Mouse (Mus musculus): ENCODE results near the gene Gm20388. TPM values are rescaled to one million over a fixed set of nuclear protein-coding genes. Genes with fewer than 3 reads are reported as not detected.
A peak's percentile ranks its signal among the peaks of the same experiment; 100 is the strongest.

Gm20388 gene
- polyA plus RNA-seq, 1 experiment from 2014 or later, result 5.5 TPM

DNA sequence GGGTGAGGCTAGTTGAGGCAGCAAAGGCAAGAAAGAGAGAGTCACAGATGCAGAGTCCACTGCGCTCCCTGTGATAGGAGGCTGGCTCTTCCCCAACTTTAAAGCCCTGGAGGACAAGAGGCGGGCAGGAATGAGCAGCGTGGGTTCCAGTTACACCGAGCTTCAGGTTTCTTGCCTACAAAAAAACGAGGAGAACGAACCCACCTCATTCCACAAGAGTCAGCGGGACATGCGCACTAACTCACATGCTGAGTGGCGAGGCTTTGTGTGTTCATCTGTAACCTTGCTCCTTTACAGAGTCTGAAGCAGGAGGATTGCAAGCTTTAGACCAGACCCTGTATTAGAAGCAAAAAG, 2748.1 kb downstream of the Gm20388 start:
- Histone ChIP-seq H3K27me3 (ENCODE audit: poor library complexity, severe bottlenecking) (peaks cover 7% of the 10 kb centered on the region; the same call in 1 of the 2 replicates), H3K4me3 (no peak overlapping the region), H3K27ac (peak overlapping the region; percentile 67), H3K36me3 (replicated peaks) (no peaks in the 10 kb centered on the region), H3K9me3 (no peaks in the 10 kb centered on the region), H3K4me1 (peaks cover 59% of the 10 kb centered on the region)
- DNase-seq (ENCODE audit: extremely low spot score, low spot score), result no peak
- WGBS, result 64% methylated on average over 9 of the region's 9 CpGs

DNA sequence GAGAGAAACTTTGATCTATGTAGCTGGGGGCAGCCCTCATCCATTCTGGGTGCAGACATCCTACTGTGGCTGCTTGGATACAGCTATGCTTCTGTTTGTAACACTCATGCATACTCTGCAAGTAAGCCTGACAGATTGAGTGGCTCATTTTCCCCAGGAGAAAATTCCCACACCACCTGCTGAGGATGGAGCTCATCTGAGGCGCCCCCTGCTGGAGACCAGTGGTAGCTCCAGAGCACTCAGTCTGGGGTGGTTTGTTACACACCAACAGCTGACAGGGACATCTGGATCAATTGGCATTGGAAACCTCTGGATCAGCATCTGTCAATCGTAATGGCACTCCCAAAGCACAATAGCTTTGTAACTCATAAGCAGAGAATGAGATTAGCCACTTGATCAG, 2749.4 kb downstream of the Gm20388 start:
- H3K27ac ChIP-seq, result no peak overlapping the region
- H3K4me3 ChIP-seq, result no peak overlapping the region
- H3K36me3 ChIP-seq (replicated peaks), result no peaks in the 10 kb centered on the region
- H3K27me3 ChIP-seq (ENCODE audit: poor library complexity, severe bottlenecking), result peaks cover 18% of the 10 kb centered on the region; the same call in 1 of the 2 replicates
- WGBS, result 75% methylated on average over 2 of the region's 2 CpGs
- H3K4me1 ChIP-seq, result peaks cover 66% of the 10 kb centered on the region
- no peak for DNase-seq (ENCODE audit: extremely low spot score, low spot score)
- H3K9me3 ChIP-seq, result no peaks in the 10 kb centered on the region

DNA sequence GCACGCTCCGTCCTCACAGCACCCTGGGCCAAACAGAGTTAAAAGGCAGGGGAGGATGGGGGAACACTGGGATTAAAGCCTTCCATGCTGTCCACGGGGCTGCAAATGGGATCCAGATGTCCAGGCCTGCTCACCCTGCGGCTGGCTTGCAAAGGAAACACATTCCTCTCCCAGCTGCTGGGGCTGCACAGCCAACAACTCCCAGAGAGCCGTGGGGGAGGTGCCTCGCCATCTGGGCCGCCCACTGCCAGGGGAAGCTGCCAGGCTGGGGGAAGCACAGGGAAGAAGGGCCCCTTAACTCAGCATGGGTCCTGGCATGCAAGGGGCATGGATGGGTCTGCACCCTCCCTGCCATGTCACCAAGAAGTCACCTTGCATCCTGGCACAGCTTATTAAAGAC, 2750.5 kb downstream of the Gm20388 start:
- DNase-seq (ENCODE audit: extremely low spot score, low spot score), result peak; percentile 58
- H3K36me3 ChIP-seq (replicated peaks), result no peaks in the 10 kb centered on the region
- peak overlapping the region; percentile 36; the same call in 1 of the 2 replicates for H3K27ac ChIP-seq
- WGBS, result 55% methylated on average over 7 of the region's 7 CpGs
- H3K4me1 ChIP-seq, result peaks cover 78% of the 10 kb centered on the region
- H3K27me3 ChIP-seq (ENCODE audit: poor library complexity, severe bottlenecking), result peaks cover 25% of the 10 kb centered on the region
- H3K4me3 ChIP-seq, result no peak overlapping the region
- H3K9me3 ChIP-seq, result no peaks in the 10 kb centered on the region

DNA sequence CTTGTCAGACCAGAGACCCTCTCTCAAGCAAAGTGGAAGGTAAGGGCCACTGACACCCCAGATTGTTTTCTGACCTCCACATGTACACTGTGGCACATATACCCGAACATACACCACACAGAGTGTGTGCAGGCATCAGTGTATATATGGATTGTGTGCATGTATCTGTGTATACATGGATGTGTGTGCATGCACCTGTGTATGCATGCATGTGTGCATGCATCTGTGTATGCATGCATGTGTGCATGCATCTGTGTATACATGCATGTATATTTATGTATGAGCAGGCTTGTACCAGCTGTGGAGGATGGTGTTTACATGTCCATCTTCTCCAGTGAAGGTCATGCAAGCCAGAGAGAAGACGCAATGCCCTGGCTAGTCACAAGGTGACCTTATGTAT, 2751.3 kb downstream of the Gm20388 start:
- Histone ChIP-seq H3K27me3 (ENCODE audit: poor library complexity, severe bottlenecking) (peaks cover 32% of the 10 kb centered on the region), H3K4me1 (peaks cover 85% of the 10 kb centered on the region), H3K4me3 (no peak overlapping the region), H3K36me3 (replicated peaks) (no peaks in the 10 kb centered on the region), H3K9me3 (no peaks in the 10 kb centered on the region), H3K27ac (no peak overlapping the region)
- 84% methylated on average over 2 of the region's 2 CpGs for WGBS
- DNase-seq (ENCODE audit: extremely low spot score, low spot score), result no peak

DNA sequence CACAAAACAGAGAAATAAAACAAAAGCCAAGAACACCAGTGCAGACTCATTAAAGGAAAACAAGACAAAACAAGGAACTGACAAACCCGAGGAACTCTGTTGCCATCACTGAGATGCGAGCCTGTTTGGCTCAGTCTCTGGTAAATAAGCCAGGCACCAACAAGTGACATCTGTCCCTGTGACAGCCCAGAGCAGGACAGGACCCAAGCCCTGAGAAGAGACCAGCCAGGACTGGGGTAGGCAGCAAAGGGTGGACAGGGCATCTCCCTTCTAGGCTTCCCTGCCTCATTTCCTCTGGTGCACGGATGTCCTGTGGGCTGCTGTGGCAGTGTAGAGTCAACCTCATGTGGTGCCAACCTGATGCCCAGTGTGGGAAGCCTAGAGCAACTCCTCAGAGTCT, 2752.5 kb downstream of the Gm20388 start:
- Histone ChIP-seq H3K27ac (no peak overlapping the region), H3K36me3 (replicated peaks) (no peaks in the 10 kb centered on the region), H3K27me3 (ENCODE audit: poor library complexity, severe bottlenecking) (peaks cover 44% of the 10 kb centered on the region), H3K4me1 (peaks cover 81% of the 10 kb centered on the region), H3K9me3 (no peaks in the 10 kb centered on the region), H3K4me3 (no peak overlapping the region)
- WGBS, result 90% methylated on average over 3 of the region's 3 CpGs
- DNase-seq (ENCODE audit: extremely low spot score, low spot score), result no peak

DNA sequence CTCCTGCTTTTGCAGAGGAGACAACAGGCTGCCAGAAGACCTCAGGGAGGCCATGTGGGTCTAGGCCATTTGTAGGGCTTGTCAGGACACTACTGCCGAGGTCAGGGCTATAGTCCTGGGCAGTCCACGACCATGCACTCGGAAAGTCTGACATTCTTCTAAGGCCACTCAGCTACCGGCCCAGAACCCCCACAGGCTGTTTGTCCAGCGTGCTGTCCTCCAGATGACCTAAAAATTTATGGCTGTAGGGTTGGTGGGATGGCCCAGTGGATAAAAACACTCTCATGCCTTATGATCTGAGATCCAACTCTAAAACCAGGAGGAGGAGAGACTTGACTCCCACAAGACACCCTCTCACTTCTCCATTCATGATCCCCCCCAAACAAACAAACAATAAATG, 2753.0 kb downstream of the Gm20388 start:
- 70% methylated on average over 5 of the region's 5 CpGs for WGBS
- Histone ChIP-seq H3K4me3 (no peak overlapping the region), H3K27ac (no peak overlapping the region), H3K27me3 (ENCODE audit: poor library complexity, severe bottlenecking) (peaks cover 50% of the 10 kb centered on the region), H3K36me3 (replicated peaks) (no peaks in the 10 kb centered on the region), H3K9me3 (no peaks in the 10 kb centered on the region), H3K4me1 (peaks cover 76% of the 10 kb centered on the region)
- DNase-seq (ENCODE audit: extremely low spot score, low spot score), result no peak

DNA sequence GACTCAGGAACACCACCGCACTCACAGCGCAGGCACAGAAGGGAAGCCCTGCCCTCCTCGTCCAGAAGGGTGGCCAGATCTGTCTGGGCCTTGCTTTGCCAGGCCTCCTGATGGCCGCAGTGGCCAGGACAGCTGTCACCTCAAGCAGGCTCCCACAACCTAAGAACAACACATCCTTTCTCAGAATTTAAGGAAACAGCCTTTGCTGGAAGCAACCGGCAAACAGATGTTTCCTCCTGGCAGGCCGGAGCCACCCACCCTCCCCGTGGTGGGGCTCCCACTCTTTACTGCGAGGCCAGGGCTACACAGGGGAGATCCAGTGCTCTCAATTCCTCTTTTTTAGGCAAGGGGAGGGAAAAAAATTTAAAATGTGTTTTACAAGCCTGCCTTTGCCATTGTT, 2754.6 kb downstream of the Gm20388 start:
- Histone ChIP-seq H3K9me3 (no peaks in the 10 kb centered on the region), H3K36me3 (replicated peaks) (no peaks in the 10 kb centered on the region), H3K4me3 (no peak overlapping the region), H3K27ac (0 out of 2 replicates have a peak overlapping the region, but pooled peaks have one; percentile 31), H3K27me3 (ENCODE audit: poor library complexity, severe bottlenecking) (peaks cover 65% of the 10 kb centered on the region), H3K4me1 (peaks cover 76% of the 10 kb centered on the region)
- no peak for DNase-seq (ENCODE audit: extremely low spot score, low spot score)
- 62% methylated on average over 8 of the region's 8 CpGs for whole genome bisulfite sequencing

DNA sequence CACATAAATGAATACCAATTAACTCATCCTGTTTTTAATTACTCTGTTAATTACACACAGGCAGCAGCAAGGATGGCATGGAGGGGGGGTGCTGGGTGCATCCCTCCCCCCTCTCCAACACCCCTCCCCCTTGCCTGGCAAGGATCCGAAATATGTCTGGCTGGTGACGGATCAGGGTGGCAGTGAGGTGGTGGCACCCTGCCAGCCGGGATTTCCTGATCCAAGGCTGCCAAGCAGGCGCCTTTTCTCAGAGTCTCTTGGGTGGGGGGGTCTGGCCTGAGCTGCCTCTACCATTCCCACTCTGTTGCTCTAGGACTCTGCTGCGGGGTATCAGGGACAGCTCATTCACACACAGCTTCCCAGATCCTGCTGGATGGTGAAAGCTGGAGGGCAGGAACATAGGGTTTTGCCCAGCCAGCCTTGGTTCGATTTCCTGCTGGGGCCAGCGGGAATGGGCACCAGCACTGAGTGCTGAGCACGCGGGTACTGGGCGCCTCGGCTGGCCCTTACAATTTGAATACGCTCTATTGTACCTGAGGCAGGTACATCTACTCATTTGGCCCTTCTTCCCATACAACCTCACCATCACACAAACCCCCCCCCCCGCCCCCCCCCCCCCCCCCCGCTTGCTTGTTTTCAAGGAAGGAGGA, 2755.2 kb downstream of the Gm20388 start:
- Histone ChIP-seq H3K4me1 (peaks cover 77% of the 10 kb centered on the region), H3K27me3 (ENCODE audit: poor library complexity, severe bottlenecking) (peaks cover 71% of the 10 kb centered on the region), H3K4me3 (no peak overlapping the region), H3K36me3 (replicated peaks) (no peaks in the 10 kb centered on the region), H3K27ac (no peak overlapping the region), H3K9me3 (no peaks in the 10 kb centered on the region)
- no peak for DNase-seq (ENCODE audit: extremely low spot score, low spot score)
- 73% methylated on average over 14 of the region's 14 CpGs for WGBS

DNA sequence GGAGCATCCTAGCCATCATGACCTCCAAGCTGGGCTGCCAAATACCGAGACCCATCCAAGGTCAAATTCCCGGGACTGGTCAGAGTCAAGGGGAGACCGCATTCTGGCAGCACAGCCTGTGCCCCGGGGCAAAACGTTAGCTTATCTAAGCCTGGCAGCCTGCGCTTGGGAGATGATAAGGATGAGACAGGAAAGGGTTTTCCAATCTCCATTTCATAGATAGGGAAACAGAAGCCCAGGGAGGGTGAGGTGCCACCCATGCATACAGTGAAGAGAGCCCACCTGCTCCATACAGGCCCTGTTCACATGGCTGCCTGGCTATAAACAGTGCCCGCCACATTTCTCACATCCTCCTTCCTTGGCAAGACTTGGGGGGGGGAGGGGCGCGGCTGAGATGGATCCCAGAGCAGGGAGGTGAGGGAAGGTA, 2755.7 kb downstream of the Gm20388 start:
- Histone ChIP-seq H3K27me3 (ENCODE audit: poor library complexity, severe bottlenecking) (peaks cover 77% of the 10 kb centered on the region), H3K4me3 (no peak overlapping the region), H3K27ac (no peak overlapping the region), H3K9me3 (no peaks in the 10 kb centered on the region), H3K36me3 (replicated peaks) (no peaks in the 10 kb centered on the region), H3K4me1 (peaks cover 72% of the 10 kb centered on the region)
- 47% methylated on average over 9 of the region's 9 CpGs for WGBS
- DNase-seq (ENCODE audit: extremely low spot score, low spot score), result no peak

DNA sequence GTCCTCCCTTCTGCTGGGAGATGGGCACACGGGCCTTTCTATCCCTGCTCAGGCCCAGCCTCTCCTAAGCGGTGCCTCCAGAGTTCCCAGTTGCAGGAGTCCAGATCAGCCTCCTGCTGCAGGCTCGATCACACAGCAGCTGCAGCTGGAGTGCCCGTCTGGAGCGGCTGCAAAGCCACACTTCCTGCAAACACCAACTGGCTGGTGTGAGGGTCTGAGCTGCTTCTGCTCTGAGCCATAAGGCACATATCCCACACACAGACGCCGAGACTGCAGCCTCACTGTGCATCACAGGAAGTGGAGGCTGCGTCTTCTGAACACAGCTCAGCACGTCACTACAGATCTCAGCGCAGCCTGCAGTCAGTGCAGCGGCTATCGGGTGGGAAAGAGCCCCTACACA, 2756.2 kb downstream of the Gm20388 start:
- 70% methylated on average over 12 of the region's 12 CpGs for WGBS
- Histone ChIP-seq H3K4me3 (no peak overlapping the region), H3K9me3 (no peaks in the 10 kb centered on the region), H3K36me3 (replicated peaks) (no peaks in the 10 kb centered on the region), H3K4me1 (peaks cover 67% of the 10 kb centered on the region), H3K27ac (no peak overlapping the region), H3K27me3 (ENCODE audit: poor library complexity, severe bottlenecking) (peaks cover 81% of the 10 kb centered on the region)
- DNase-seq (ENCODE audit: extremely low spot score, low spot score), result no peak

DNA sequence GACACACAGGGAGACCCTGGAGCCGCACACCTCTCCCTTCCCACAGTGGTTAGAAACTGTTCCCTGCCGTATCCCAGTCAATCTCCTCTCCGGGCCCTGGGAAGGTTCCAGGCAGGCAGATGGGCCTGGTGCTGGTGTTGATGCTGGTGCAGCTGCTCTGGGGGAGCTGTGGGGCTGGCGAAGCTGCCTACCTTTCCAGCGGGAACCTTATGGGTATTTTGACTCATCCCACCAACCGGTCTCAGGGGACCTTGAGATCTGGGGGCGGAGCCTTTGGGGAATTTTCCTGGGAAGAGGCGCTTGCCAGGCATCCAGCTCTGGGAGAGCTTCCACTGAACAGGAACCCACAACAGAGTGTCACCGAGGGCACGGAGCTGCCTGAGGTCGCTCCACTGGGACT, 2757.2 kb downstream of the Gm20388 start:
- H3K27me3 ChIP-seq (ENCODE audit: poor library complexity, severe bottlenecking), result peaks cover 92% of the 10 kb centered on the region

DNA sequence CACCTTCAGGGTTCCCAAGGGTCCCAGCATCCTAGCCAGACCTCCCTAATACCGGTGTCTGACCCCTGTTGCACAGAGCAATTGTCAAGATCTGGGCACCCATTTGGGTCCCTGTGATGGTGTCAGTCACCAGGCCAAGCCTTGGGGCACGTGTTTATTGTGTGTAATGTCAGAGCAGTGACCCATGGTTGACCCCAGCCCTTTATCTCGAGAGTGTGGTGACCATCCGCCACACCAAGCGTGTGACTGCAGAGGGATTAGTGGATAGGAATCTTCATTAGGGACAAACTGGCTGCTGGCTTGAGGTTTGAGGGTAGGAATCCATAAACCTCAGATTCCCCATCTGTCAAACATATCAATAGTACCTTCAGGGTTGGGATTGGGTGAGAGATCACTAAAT, 2758.7 kb downstream of the Gm20388 start:
- H3K27me3 ChIP-seq (ENCODE audit: poor library complexity, severe bottlenecking), result peaks cover 95% of the 10 kb centered on the region
- H3K27ac ChIP-seq, result no peak overlapping the region
- 20% methylated on average over 5 of the region's 5 CpGs for WGBS
- H3K36me3 ChIP-seq (replicated peaks), result no peaks in the 10 kb centered on the region
- no peak overlapping the region for H3K4me3 ChIP-seq
- DNase-seq (ENCODE audit: extremely low spot score, low spot score), result no peak
- H3K9me3 ChIP-seq, result no peaks in the 10 kb centered on the region
- peaks cover 56% of the 10 kb centered on the region for H3K4me1 ChIP-seq

More for the DNA sequence above, 2757.2 kb downstream of the Gm20388 start:
- Histone ChIP-seq H3K36me3 (replicated peaks) (no peaks in the 10 kb centered on the region), H3K27ac (no peak overlapping the region), H3K4me3 (no peak overlapping the region), H3K9me3 (no peaks in the 10 kb centered on the region), H3K4me1 (peaks cover 63% of the 10 kb centered on the region)
- no peak for DNase-seq (ENCODE audit: extremely low spot score, low spot score)
- WGBS, result 80% methylated on average over 11 of the region's 11 CpGs

DNA sequence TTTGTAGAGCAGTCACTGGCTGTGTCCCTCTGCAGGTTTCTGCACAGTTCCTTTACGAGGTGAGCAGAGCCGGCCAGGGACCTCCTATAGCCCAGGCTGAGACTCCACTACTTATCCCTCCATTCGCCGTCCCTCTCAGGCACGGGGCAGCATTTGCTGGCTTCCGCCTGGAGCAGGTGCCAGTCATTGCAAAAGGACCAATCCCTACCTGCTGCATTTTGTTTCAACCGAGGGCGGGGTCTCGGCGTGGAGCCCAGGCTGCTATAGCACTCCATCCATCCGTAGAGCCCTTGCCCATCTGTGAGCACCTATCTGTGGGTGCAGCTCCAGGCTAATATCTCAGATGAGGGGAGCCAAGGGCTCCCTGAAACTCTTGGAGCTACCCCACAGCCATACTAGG, 2759.4 kb downstream of the Gm20388 start:
- peaks cover 53% of the 10 kb centered on the region for H3K4me1 ChIP-seq
- H3K9me3 ChIP-seq, result no peaks in the 10 kb centered on the region
- 15% methylated on average over 11 of the region's 11 CpGs for WGBS
- DNase-seq (ENCODE audit: extremely low spot score, low spot score), result no peak
- no peak overlapping the region for H3K27ac ChIP-seq
- peaks cover 95% of the 10 kb centered on the region for H3K27me3 ChIP-seq (ENCODE audit: poor library complexity, severe bottlenecking)
- H3K36me3 ChIP-seq (replicated peaks), result no peaks in the 10 kb centered on the region
- H3K4me3 ChIP-seq, result no peak overlapping the region

DNA sequence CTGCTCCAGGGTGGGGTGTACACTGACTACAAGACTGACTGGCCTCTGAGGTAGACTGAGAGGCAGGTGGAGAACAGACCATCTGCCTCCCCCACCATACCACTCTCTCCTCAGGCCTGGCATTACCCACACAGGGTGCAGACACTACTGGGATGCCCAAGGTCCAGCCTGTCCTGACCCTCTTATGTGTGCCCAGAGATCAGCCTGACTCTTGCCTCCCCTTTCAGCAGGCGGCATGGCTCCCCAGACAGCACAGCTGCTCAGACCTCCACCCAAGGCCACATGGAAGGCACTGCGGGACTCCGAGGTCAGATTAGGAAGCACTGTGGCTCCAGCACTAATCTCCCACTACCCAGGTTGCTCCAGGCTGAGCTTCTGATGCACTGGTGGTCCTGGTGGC, 2760.1 kb downstream of the Gm20388 start:
- Histone ChIP-seq H3K27ac (no peak overlapping the region), H3K27me3 (ENCODE audit: poor library complexity, severe bottlenecking) (peaks cover 100% of the 10 kb centered on the region), H3K9me3 (no peaks in the 10 kb centered on the region), H3K4me1 (peaks cover 52% of the 10 kb centered on the region), H3K4me3 (no peak overlapping the region), H3K36me3 (replicated peaks) (no peaks in the 10 kb centered on the region)
- DNase-seq (ENCODE audit: extremely low spot score, low spot score), result no peak
- 51% methylated on average over 3 of the region's 3 CpGs for WGBS
